Mouse (Mus musculus): ENCODE measurements at regions not wholly inside any gene's neighbourhood (a gene's known extent, or its start where the extent isn't known, plus 50 kb on each side); places are given as distances from the start of the nearest gene placed in this dataset.

GRCm38 (mm10) chr15:96107503-96107902 lies 179.8 kb upstream of the Arid2 start:
- 50% methylated on average over 4 of the region's 4 CpGs for WGBS
- no peaks in the 10 kb centered on the region for H3K4me1 ChIP-seq (replicated peaks; ENCODE audit: control insufficient read depth, insufficient read depth)
- H3K27me3 ChIP-seq (ENCODE audit: control insufficient read depth, insufficient read depth, low read length), result no peaks in the 10 kb centered on the region
- no peaks in the 10 kb centered on the region for H3K9me3 ChIP-seq (ENCODE audit: control insufficient read depth, low read length)
- peak; percentile 47 for TF ChIP-seq EP300 (optimal IDR thresholded peaks at IDR 0.05)
- TF ChIP-seq CTCF (IDR thresholded peaks at IDR 0.05; ENCODE audit: low read depth), result no peak
- peak overlapping the region; percentile 30; the same call in 1 of the 2 replicates for H3K27ac ChIP-seq (replicated peaks)
- no peak for DNase-seq (ENCODE audit: low spot score)
- no peak overlapping the region for H3K9ac ChIP-seq (ENCODE audit: low read length)
- no peaks in the 10 kb centered on the region for H3K36me3 ChIP-seq (ENCODE audit: control insufficient read depth, insufficient read depth, low read length)
- ATAC-seq (ENCODE audit: low FRiP score, low TSS enrichment), result no peak; the same call in 1 of the 2 replicates
- no peak overlapping the region for H3K4me3 ChIP-seq (ENCODE audit: low read depth, low read length)
- no peak overlapping the region for H3K4me2 ChIP-seq (replicated peaks; ENCODE audit: low read depth)

GRCm38 (mm10) chr15:96113091-96113490 lies 174.2 kb upstream of the Arid2 start:
- no peaks in the 10 kb centered on the region for H3K27me3 ChIP-seq (ENCODE audit: control insufficient read depth, insufficient read depth, low read length)
- no peaks in the 10 kb centered on the region for H3K36me3 ChIP-seq (ENCODE audit: control insufficient read depth, insufficient read depth, low read length)
- H3K27ac ChIP-seq (replicated peaks), result no peak overlapping the region
- H3K9me3 ChIP-seq (ENCODE audit: control insufficient read depth, low read length), result no peaks in the 10 kb centered on the region
- H3K4me1 ChIP-seq (replicated peaks; ENCODE audit: control insufficient read depth, insufficient read depth), result no peaks in the 10 kb centered on the region
- WGBS, result 87% methylated on average over 13 of the region's 13 CpGs
- DNase-seq (ENCODE audit: low spot score) (no peak), ATAC-seq (ENCODE audit: low FRiP score, low TSS enrichment) (no peak)
- H3K9ac ChIP-seq (ENCODE audit: low read length), result no peak overlapping the region
- H3K4me2 ChIP-seq (replicated peaks; ENCODE audit: low read depth), result no peak overlapping the region
- no peak overlapping the region for H3K4me3 ChIP-seq (ENCODE audit: low read depth, low read length)
- no peak for TF ChIP-seq EP300 (optimal IDR thresholded peaks at IDR 0.05)
- TF ChIP-seq CTCF (IDR thresholded peaks at IDR 0.05; ENCODE audit: low read depth), result no peak

- 63% methylated on average over 9 of the region's 9 CpGs for WGBS
- no peak overlapping the region for H3K4me3 ChIP-seq (ENCODE audit: low read depth, low read length)
- H3K9me3 ChIP-seq (ENCODE audit: control insufficient read depth, low read length), result no peaks in the 10 kb centered on the region
- DNase-seq (ENCODE audit: low spot score) (no peak), ATAC-seq (ENCODE audit: low FRiP score, low TSS enrichment) (no peak)
- H3K9ac ChIP-seq (ENCODE audit: low read length), result no peak overlapping the region
- H3K36me3 ChIP-seq (ENCODE audit: control insufficient read depth, insufficient read depth, low read length), result no peaks in the 10 kb centered on the region
- no peaks in the 10 kb centered on the region for H3K27me3 ChIP-seq (ENCODE audit: control insufficient read depth, insufficient read depth, low read length)
- H3K4me2 ChIP-seq (replicated peaks; ENCODE audit: low read depth), result no peak overlapping the region
- H3K27ac ChIP-seq (replicated peaks), result no peak overlapping the region
- TF ChIP-seq CTCF (IDR thresholded peaks at IDR 0.05; ENCODE audit: low read depth) (no peak), EP300 (optimal IDR thresholded peaks at IDR 0.05) (no peak)
- H3K4me1 ChIP-seq (replicated peaks; ENCODE audit: control insufficient read depth, insufficient read depth), result no peaks in the 10 kb centered on the region
Observed at GRCm38 (mm10) chr15:96114616-96115015, 172.7 kb upstream of the Arid2 start.

- Histone ChIP-seq H3K9me3 (ENCODE audit: control insufficient read depth, low read length) (no peaks in the 10 kb centered on the region), H3K4me3 (ENCODE audit: low read depth, low read length) (no peak overlapping the region), H3K4me2 (replicated peaks; ENCODE audit: low read depth) (no peak overlapping the region), H3K27me3 (ENCODE audit: control insufficient read depth, insufficient read depth, low read length) (no peaks in the 10 kb centered on the region), H3K36me3 (ENCODE audit: control insufficient read depth, insufficient read depth, low read length) (no peaks in the 10 kb centered on the region), H3K4me1 (replicated peaks; ENCODE audit: control insufficient read depth, insufficient read depth) (no peaks in the 10 kb centered on the region), H3K9ac (ENCODE audit: low read length) (no peak overlapping the region), H3K27ac (replicated peaks) (no peak overlapping the region)
- no peak for DNase-seq (ENCODE audit: low spot score)
- TF ChIP-seq CTCF (IDR thresholded peaks at IDR 0.05; ENCODE audit: low read depth), result no peak
- 40% methylated on average over 10 of the region's 10 CpGs for WGBS
- no peak for ATAC-seq (ENCODE audit: low FRiP score, low TSS enrichment)
Observed at GRCm38 (mm10) chr15:96115196-96115595, 172.1 kb upstream of the Arid2 start.

GRCm38 (mm10) chr15:96119240-96119639 lies 168.1 kb upstream of the Arid2 start:
- WGBS, result 92% methylated on average over 7 of the region's 7 CpGs
- H3K9me3 ChIP-seq (ENCODE audit: control insufficient read depth, low read length), result no peaks in the 10 kb centered on the region
- no peak overlapping the region for H3K4me2 ChIP-seq (replicated peaks; ENCODE audit: low read depth)
- DNase-seq (ENCODE audit: low spot score) (no peak), ATAC-seq (ENCODE audit: low FRiP score, low TSS enrichment) (no peak)
- H3K4me1 ChIP-seq (replicated peaks; ENCODE audit: control insufficient read depth, insufficient read depth), result no peaks in the 10 kb centered on the region
- TF ChIP-seq EP300 (optimal IDR thresholded peaks at IDR 0.05), result no peak
- no peaks in the 10 kb centered on the region for H3K27me3 ChIP-seq (ENCODE audit: control insufficient read depth, insufficient read depth, low read length)
- no peak overlapping the region for H3K9ac ChIP-seq (ENCODE audit: low read length)
- H3K36me3 ChIP-seq (ENCODE audit: control insufficient read depth, insufficient read depth, low read length), result no peaks in the 10 kb centered on the region
- H3K27ac ChIP-seq (replicated peaks), result no peak overlapping the region
- H3K4me3 ChIP-seq (ENCODE audit: low read depth, low read length), result no peak overlapping the region

GRCm38 (mm10) chr15:96124397-96124796 lies 162.9 kb upstream of the Arid2 start:
- DNase-seq (ENCODE audit: low spot score) (no peak), ATAC-seq (ENCODE audit: low FRiP score, low TSS enrichment) (no peak)
- WGBS, result 54% methylated on average over 6 of the region's 6 CpGs
- H3K9me3 ChIP-seq (ENCODE audit: control insufficient read depth, low read length), result no peaks in the 10 kb centered on the region
- no peak overlapping the region for H3K4me2 ChIP-seq (replicated peaks; ENCODE audit: low read depth)
- no peaks in the 10 kb centered on the region for H3K4me1 ChIP-seq (replicated peaks; ENCODE audit: control insufficient read depth, insufficient read depth)
- no peak for TF ChIP-seq CTCF (IDR thresholded peaks at IDR 0.05; ENCODE audit: low read depth)
- no peak for TF ChIP-seq EP300 (optimal IDR thresholded peaks at IDR 0.05)
- no peak overlapping the region for H3K27ac ChIP-seq (replicated peaks)
- no peak overlapping the region for H3K4me3 ChIP-seq (ENCODE audit: low read depth, low read length)
- no peaks in the 10 kb centered on the region for H3K36me3 ChIP-seq (ENCODE audit: control insufficient read depth, insufficient read depth, low read length)
- no peak overlapping the region for H3K9ac ChIP-seq (ENCODE audit: low read length)
- no peaks in the 10 kb centered on the region for H3K27me3 ChIP-seq (ENCODE audit: control insufficient read depth, insufficient read depth, low read length)

Measured in stomach, postnatal 0 days (tissue).